In the genomic region with DNA sequence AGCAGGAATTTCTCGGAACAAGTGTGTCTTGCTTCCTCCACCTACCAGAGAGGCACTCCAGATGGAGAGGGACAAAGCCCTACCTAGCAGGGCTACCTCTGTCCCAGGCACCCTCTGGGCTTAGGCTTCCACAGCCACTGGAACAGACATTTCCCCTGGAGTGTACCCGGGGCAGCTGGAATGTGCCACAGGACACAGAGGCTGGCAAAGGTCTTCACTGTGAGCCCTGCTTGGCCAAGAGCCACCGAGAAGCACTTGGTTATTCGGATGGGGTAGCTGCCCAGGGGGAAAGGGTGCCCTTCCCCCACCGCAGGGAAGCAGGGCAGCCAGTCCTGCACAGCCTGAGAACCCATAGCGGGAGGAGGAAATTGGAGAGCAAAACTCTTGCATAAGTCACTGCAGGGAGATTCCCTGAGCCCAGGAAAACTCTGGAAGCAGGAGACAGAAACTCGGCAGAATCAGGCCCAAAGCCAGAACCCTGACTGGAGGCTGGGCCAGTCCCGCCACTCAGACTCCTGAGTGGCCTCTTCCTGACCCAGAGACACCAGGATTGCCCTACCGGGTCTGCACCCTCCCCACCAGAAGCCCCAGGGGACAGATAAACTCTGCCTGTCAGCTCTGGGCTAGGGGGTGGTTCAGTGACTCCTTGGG, we compare ENCODE assay signal across 8 mouse cellular contexts. TPM values are rescaled to one million over a fixed set of nuclear protein-coding genes. Genes with fewer than 3 reads are reported as not detected.
DNase-seq lines count a peak whose midpoint lies in the region; ATAC-seq and TF ChIP-seq lines count a peak whose summit lies in the region.
"Had no signal": no experiment of that assay in that cellular context is flagged by ENCODE, and none has a peak within 500 bp of the region (broad histone marks: within the 10 kb centered on the region; RNA-seq: fewer than 3 reads in every experiment).

No protein-coding gene starts in this region.

- H3K4me3 ChIP-seq in embryonic facial prominence, embryonic 10.5 days: no peak overlapping the region
- no peak overlapping the region for H3K4me3 ChIP-seq in heart, embryonic 12.5 days
- H3K4me3 ChIP-seq in thymus, adult 2 months (ENCODE audit: control insufficient read depth, insufficient read depth, low read length): no peak overlapping the region
- H3K4me3 ChIP-seq: liver, embryonic 13.5 days had no signal

- no peak for TF ChIP-seq POLR2A in thymus, adult 2 months (IDR thresholded peaks at IDR 0.05; ENCODE audit: control insufficient read depth, extremely low read depth, insufficient read depth, low read length, poor library complexity)

- peak overlapping the region; percentile 54 for H3K27ac ChIP-seq in embryonic facial prominence, embryonic 10.5 days (replicated peaks)
- H3K27ac ChIP-seq in heart, embryonic 12.5 days (ENCODE audit: poor library complexity, severe bottlenecking): no peak overlapping the region
- no peak overlapping the region for H3K27ac ChIP-seq in thymus, adult 2 months (ENCODE audit: control insufficient read depth, insufficient read depth, low read length)
- H3K27ac ChIP-seq: liver, embryonic 13.5 days had no signal

- peak; percentile 45 for DNase-seq in urinary bladder, postnatal 14 days (ENCODE audit: low spot score)
- no peak for DNase-seq in urinary bladder, postnatal 10 days (ENCODE audit: low spot score)
- DNase-seq in embryonic facial prominence, embryonic 10.5 days (ENCODE audit: low spot score): no peak
- peak; percentile 45 to 64 for DNase-seq in kidney, postnatal 4 days
- DNase-seq in lung, postnatal 4 days: peak; percentile 48 to 74
- no peak for DNase-seq in thymus, adult 2 months
- DNase-seq: liver, embryonic 13.5 days had no signal

- 34% methylated on average over 9 of the region's 9 CpGs for WGBS in embryonic facial prominence, embryonic 10.5 days
- WGBS in heart, embryonic 12.5 days: 38% methylated on average over 9 of the region's 9 CpGs
- WGBS in thymus, adult 2 months: 68% methylated on average over 9 of the region's 9 CpGs

- H3K9me3 ChIP-seq in embryonic facial prominence, embryonic 10.5 days: no peaks in the 10 kb centered on the region
- H3K9me3 ChIP-seq in heart, embryonic 12.5 days (replicated peaks): no peaks in the 10 kb centered on the region
- H3K9me3 ChIP-seq: liver, embryonic 13.5 days had no signal

- no peak for ATAC-seq in heart, embryonic 12.5 days (ENCODE audit: insufficient number of reproducible peaks, low FRiP score)

- TF ChIP-seq CTCF in thymus, adult 2 months (IDR thresholded peaks at IDR 0.05; ENCODE audit: borderline replicate concordance, control insufficient read depth, extremely low read depth, insufficient read depth, low read length, poor library complexity): no peak

- no peaks in the 10 kb centered on the region for H3K27me3 ChIP-seq in embryonic facial prominence, embryonic 10.5 days (replicated peaks; ENCODE audit: low read depth, poor library complexity, severe bottlenecking)
- peaks cover 12% of the 10 kb centered on the region; the same call in 1 of the 2 replicates for H3K27me3 ChIP-seq in heart, embryonic 12.5 days (replicated peaks)
- H3K27me3 ChIP-seq in thymus, adult 2 months (ENCODE audit: control insufficient read depth, insufficient read depth, low read length): no peaks in the 10 kb centered on the region

- no peak overlapping the region for H3K4me2 ChIP-seq in heart, embryonic 12.5 days
- H3K4me2 ChIP-seq: liver, embryonic 13.5 days had no signal

- peak overlapping the region; percentile 41; the same call in 1 of the 2 replicates for H3K9ac ChIP-seq in heart, embryonic 12.5 days
- H3K9ac ChIP-seq: liver, embryonic 13.5 days had no signal

- no peaks in the 10 kb centered on the region for H3K36me3 ChIP-seq in embryonic facial prominence, embryonic 10.5 days (replicated peaks)
- H3K36me3 ChIP-seq in heart, embryonic 12.5 days: no peaks in the 10 kb centered on the region
- no peaks in the 10 kb centered on the region for H3K36me3 ChIP-seq in thymus, adult 2 months (ENCODE audit: control insufficient read depth, insufficient read depth, low read length)
- H3K36me3 ChIP-seq: liver, embryonic 13.5 days had no signal

- H3K4me1 ChIP-seq in embryonic facial prominence, embryonic 10.5 days: peaks cover 38% of the 10 kb centered on the region
- no peaks in the 10 kb centered on the region; the same call in 1 of the 2 replicates for H3K4me1 ChIP-seq in heart, embryonic 12.5 days (replicated peaks)
- H3K4me1 ChIP-seq in thymus, adult 2 months (replicated peaks; ENCODE audit: control insufficient read depth, insufficient read depth, low read length): no peaks in the 10 kb centered on the region

RNA-seq across cellular contexts. Expression of gene Alpl, which starts 12.5 kb away (rescaled TPM):
- 12.9 and 18.7 TPM in 2 replicates for polyA plus RNA-seq in embryonic facial prominence, embryonic 10.5 days (2016; fragmentation: Nextera tagmentation; extraction: Ambion mirVana)
- 1.7 and 2.2 TPM in 2 replicates for polyA plus RNA-seq in heart, embryonic 12.5 days (2016; fragmentation: Nextera tagmentation; extraction: Ambion mirVana)
- polyA plus RNA-seq in thymus, adult 2 months (2012; rRNA removed): 3.4 and 5.1 TPM in 2 replicates

Comparison
In these comparisons a context has a peak if more than half of its experiments do, and no peak if none do; other contexts are left out.
1. DNase-seq: peak in urinary bladder, postnatal 14 days (single experiment), kidney, postnatal 4 days (2 of 2) and lung, postnatal 4 days (2 of 2); none in urinary bladder, postnatal 10 days (single experiment), embryonic facial prominence, embryonic 10.5 days (single experiment) and thymus, adult 2 months (single experiment).